Mouse (Mus musculus) cerebellum, adult 9-10 months (tissue): ENCODE results near the gene Fmod.

Experiments used
- DNase-seq: peaks from one replicate; pipeline ENCODE4 v3.0.0; 2022

Fmod gene

GRCm38 (mm10) chr1:134078061-134078795, 41.2 kb downstream of the Fmod start:
- DNase-seq = peak; percentile 78

GRCm38 (mm10) chr1:134078802-134079476, 41.9 kb downstream of the Fmod start, which contains the start of gene Btg2:
Btg2 (minus strand) TSS chr1:134079120.
- DNase-seq = peak; percentile 98

- DNase-seq = peak; percentile 76
These were observed 42.6 kb downstream of the Fmod start for GRCm38 (mm10) chr1:134079477-134080163.

GRCm38 (mm10) chr1:134080406-134080805, 43.4 kb downstream of the Fmod start:
- DNase-seq = peak; percentile 67

- peak; percentile 41 for DNase-seq
These were observed 43.9 kb downstream of the Fmod start for GRCm38 (mm10) chr1:134080881-134081450.

- peak; percentile 38 for DNase-seq
These were observed 46.0 kb downstream of the Fmod start for GRCm38 (mm10) chr1:134082987-134083516.

- no peak for DNase-seq
These were observed 46.6 kb downstream of the Fmod start for GRCm38 (mm10) chr1:134083676-134084075.

- DNase-seq = peak; percentile 63
These were observed 47.1 kb downstream of the Fmod start for GRCm38 (mm10) chr1:134084128-134084527.

- peak; percentile 33 for DNase-seq
These were observed 49.0 kb downstream of the Fmod start for GRCm38 (mm10) chr1:134086017-134086416.

GRCm38 (mm10) chr1:134086811-134087398, 49.9 kb downstream of the Fmod start:
- peak; percentile 75 for DNase-seq

- DNase-seq = no peak
These were observed 52.0 kb downstream of the Fmod start for GRCm38 (mm10) chr1:134089074-134089473.

GRCm38 (mm10) chr1:134091851-134092250, 54.8 kb downstream of the Fmod start:
- peak; percentile 39 for DNase-seq

- no peak for DNase-seq
These were observed 55.3 kb downstream of the Fmod start for GRCm38 (mm10) chr1:134092368-134092767.

- DNase-seq = peak; percentile 92
These were observed 56.1 kb downstream of the Fmod start for GRCm38 (mm10) chr1:134092852-134093770.

- peak; percentile 61 for DNase-seq
These were observed 56.9 kb downstream of the Fmod start for GRCm38 (mm10) chr1:134093771-134094526.

GRCm38 (mm10) chr1:134095033-134095612, 58.1 kb downstream of the Fmod start:
- DNase-seq = no peak

- no peak for DNase-seq
These were observed 58.7 kb downstream of the Fmod start for GRCm38 (mm10) chr1:134095721-134096120.

- peak; percentile 48 for DNase-seq
These were observed 59.3 kb downstream of the Fmod start for GRCm38 (mm10) chr1:134096264-134096934.

- DNase-seq = no peak
These were observed 60.2 kb downstream of the Fmod start for GRCm38 (mm10) chr1:134097080-134097855.
